Mouse (Mus musculus): Measurements from ENCODE around the gene Yeats2. TPM values are rescaled to one million over a fixed set of nuclear protein-coding genes. Genes with fewer than 3 reads are reported as not detected.

Yeats2 gene
- polyA plus RNA-seq, 1 experiment from 2014 or later, result 35.2 TPM

DNA sequence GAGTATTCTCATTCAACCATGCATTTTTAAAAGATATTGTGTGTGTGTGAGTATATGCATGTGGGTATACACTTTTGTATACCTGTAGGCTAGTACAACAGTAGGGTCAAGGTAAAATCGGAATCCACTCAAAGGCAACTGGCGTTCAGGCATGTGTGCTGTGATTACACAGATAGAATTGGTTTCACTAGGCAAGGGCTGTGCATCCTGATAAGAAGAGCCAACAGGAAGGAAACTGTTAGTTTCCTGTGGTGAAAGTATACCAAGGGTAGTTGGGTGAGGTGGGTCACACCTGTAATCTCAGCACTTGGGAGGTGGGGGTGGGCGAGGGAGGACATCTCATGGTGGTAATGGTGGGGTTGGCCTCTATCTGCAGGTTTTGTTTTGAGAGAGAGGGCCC lies 3.7 kb downstream of the Yeats2 start:
- DNase-seq (ENCODE audit: low spot score), result no peak
- 97% methylated on average over 3 of the region's 3 CpGs for WGBS
- Histone ChIP-seq H3K4me1 (peaks cover 16% of the 10 kb centered on the region), H3K36me3 (peaks cover 36% of the 10 kb centered on the region), H3K27ac (replicated peaks) (no peak overlapping the region), H3K27me3 (ENCODE audit: low read depth, poor library complexity, severe bottlenecking) (no peaks in the 10 kb centered on the region), H3K4me3 (no peak overlapping the region), H3K9me3 (replicated peaks) (peaks cover 5% of the 10 kb centered on the region; the same call in 1 of the 2 replicates)

DNA sequence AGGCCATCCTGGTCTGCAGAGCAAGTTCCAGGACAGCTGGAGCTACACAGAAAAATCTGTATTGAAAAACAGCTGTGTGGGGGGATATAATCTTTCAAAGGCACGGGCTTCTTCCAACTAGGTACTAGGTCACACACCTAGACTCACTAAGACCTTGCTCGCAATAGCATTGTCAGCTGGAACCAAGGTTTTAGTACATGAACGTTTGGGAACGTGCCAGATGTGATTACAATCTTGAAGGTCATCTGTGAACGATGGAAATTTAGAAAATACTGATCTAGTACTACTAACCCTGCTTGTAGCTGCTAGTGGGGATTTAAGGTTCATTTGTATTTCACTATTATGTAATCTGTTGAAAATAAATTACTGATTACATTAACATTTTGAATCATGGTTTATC lies 11.1 kb downstream of the Yeats2 start:
- 93% methylated on average over 5 of the region's 5 CpGs for WGBS
- Histone ChIP-seq H3K4me3 (no peak overlapping the region), H3K36me3 (peaks cover 62% of the 10 kb centered on the region), H3K4me1 (no peaks in the 10 kb centered on the region), H3K9me3 (replicated peaks) (no peaks in the 10 kb centered on the region), H3K27me3 (ENCODE audit: low read depth, poor library complexity, severe bottlenecking) (no peaks in the 10 kb centered on the region), H3K27ac (replicated peaks) (no peak overlapping the region)
- no peak for DNase-seq (ENCODE audit: low spot score)

DNA sequence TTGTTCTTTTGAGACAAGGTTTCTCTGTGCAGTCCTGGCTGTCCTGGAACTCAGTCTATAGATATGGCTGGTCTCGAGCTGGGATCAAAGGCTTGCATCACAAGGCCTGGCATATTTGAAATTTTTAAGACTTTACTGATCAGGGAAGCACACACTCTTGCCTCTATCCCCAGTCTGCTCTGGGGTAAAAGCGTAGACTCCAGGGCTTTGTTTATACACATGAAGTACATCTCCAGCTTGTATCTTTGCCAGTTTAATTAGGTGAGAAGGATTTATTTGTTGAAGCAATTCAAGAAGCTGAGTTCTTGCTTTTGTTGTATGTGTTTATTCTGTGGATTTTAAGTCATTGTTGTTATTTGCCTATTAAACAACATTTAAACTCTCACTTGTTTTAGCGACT lies 12.9 kb downstream of the Yeats2 start:
- Histone ChIP-seq H3K36me3 (peaks cover 77% of the 10 kb centered on the region), H3K4me3 (no peak overlapping the region), H3K9me3 (replicated peaks) (no peaks in the 10 kb centered on the region), H3K27me3 (ENCODE audit: low read depth, poor library complexity, severe bottlenecking) (no peaks in the 10 kb centered on the region), H3K4me1 (no peaks in the 10 kb centered on the region), H3K27ac (replicated peaks) (no peak overlapping the region)
- DNase-seq (ENCODE audit: low spot score), result no peak
- WGBS, result 72% methylated on average over 3 of the region's 3 CpGs

DNA sequence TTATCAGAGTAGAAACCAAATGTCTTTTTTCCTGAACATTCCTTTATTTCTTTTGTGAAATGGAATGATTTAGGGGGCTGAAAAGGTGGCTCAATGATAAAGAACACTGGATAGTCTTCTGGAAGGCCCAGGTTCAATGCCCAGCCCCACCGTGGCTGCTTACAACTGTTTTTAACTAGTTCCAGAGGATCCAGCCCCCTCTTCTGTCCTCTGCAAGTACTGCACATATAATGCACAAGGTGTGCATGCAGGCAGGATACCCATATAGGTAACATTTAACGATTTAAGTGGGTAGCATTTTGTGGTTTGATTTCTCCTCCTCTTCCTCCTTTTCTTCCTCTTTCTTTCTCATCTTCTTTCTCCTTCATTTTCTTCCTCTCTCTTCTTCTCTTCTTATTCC lies 19.3 kb downstream of the Yeats2 start:
- peaks cover 1% of the 10 kb centered on the region; the same call in 1 of the 2 replicates for H3K9me3 ChIP-seq (replicated peaks)
- H3K4me1 ChIP-seq, result no peaks in the 10 kb centered on the region
- H3K36me3 ChIP-seq, result peaks cover 100% of the 10 kb centered on the region
- H3K27me3 ChIP-seq (ENCODE audit: low read depth, poor library complexity, severe bottlenecking), result no peaks in the 10 kb centered on the region
- no peak overlapping the region for H3K4me3 ChIP-seq
- DNase-seq (ENCODE audit: low spot score), result no peak
- 82% methylated on average over 2 of the region's 2 CpGs for WGBS
- H3K27ac ChIP-seq (replicated peaks), result no peak overlapping the region

DNA sequence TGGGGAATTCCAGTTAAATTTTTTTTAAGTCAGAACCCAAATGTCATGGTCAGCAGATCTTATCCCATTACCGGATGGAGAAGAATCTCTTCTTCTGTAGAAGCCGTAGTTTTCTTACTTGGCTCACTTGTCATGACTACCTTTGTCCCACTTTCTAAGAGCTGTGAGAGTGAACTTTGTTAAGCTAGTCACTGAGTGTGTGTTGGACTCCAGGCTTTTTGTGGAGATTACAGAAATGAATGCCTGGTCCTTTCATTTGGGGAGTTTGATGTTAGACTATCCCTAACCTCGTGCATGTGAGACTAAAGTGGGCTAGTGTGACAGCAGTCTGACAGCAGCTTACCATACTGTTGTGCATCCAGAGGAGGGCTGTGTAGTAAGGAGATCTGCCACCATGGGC lies 28.2 kb downstream of the Yeats2 start:
- Histone ChIP-seq H3K4me3 (no peak overlapping the region), H3K27me3 (ENCODE audit: low read depth, poor library complexity, severe bottlenecking) (no peaks in the 10 kb centered on the region), H3K27ac (replicated peaks) (no peak overlapping the region), H3K4me1 (no peaks in the 10 kb centered on the region), H3K9me3 (replicated peaks) (peaks cover 25% of the 10 kb centered on the region), H3K36me3 (peaks cover 100% of the 10 kb centered on the region)
- 88% methylated on average over 3 of the region's 3 CpGs for WGBS
- DNase-seq (ENCODE audit: low spot score), result no peak

DNA sequence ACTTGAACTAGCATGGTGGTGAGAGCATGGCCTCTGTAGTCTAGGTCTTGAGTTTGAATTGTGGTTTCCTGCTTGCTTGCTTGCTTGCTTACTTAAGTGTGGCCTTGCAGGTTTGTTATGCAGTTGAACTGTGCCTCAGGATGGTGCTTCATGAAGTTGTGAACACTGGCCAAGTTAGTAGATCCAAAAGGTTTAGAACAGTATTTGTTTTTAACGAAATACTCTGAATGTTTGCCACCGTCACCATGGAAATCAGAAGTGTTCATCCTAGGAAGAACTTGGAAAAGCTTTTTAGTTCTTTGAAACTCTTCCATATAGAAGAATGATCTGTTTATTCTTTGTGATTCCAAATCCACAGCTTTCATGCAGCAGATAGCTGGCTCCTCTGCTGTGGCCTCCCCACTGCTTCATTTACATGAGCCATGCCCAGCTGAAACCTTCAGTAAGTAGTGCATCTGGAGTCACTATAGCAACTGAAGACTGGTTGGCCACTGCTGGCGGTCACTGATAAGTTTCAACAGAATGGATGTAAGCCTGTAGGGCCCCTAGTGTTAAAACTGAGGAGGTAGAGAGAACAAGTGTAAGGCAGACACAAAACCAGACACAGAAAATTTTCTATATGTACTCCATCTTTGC lies 28.7 kb downstream of the Yeats2 start:
- H3K27ac ChIP-seq (replicated peaks), result no peak overlapping the region
- no peak for DNase-seq (ENCODE audit: low spot score)
- 78% methylated on average over 3 of the region's 3 CpGs for WGBS
- no peaks in the 10 kb centered on the region for H3K27me3 ChIP-seq (ENCODE audit: low read depth, poor library complexity, severe bottlenecking)
- H3K4me3 ChIP-seq, result no peak overlapping the region
- H3K9me3 ChIP-seq (replicated peaks), result peaks cover 25% of the 10 kb centered on the region
- no peaks in the 10 kb centered on the region for H3K4me1 ChIP-seq
- peaks cover 100% of the 10 kb centered on the region for H3K36me3 ChIP-seq

DNA sequence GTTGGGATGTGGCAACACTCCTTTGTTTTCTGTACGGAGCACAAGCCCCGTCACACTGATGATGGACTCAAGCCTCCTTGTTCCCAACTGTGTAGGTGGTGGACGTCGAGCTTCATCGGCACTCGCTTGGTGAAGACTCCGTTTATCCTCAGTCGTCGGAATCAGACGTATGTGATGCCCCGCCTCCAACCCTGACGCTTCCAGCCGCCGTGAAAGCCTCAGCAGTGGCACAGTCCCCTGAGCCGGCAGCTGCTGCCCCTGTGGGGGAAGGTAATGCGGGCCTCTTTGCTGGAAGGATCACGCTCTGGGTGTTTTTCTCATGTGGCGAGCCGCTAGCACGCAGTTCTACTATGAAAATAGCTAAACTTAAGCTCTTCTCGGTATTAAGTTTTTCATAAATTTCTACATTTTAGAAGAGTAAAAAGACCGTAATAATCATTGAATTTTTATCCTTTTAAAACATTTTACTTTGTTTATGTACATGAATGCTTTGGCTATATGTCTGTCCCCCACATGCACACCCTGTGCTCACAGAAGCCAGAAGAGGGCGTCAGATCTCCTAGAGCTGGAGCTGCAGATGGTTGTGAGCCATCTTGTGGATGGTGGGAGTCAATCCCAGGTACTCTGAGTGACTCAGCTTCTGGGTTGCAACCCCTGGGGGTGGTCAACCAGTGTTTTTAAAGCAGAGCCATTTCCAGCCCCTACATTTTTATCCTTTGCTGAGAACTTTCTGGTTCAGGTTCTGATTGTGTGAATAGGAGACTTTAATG lies 38.7 kb downstream of the Yeats2 start:
- no peaks in the 10 kb centered on the region for H3K27me3 ChIP-seq (ENCODE audit: low read depth, poor library complexity, severe bottlenecking)
- H3K4me3 ChIP-seq, result no peak overlapping the region
- H3K9me3 ChIP-seq (replicated peaks), result no peaks in the 10 kb centered on the region
- no peaks in the 10 kb centered on the region for H3K4me1 ChIP-seq
- peaks cover 81% of the 10 kb centered on the region for H3K36me3 ChIP-seq
- 84% methylated on average over 23 of the region's 23 CpGs for WGBS
- no peak overlapping the region for H3K27ac ChIP-seq (replicated peaks)
- DNase-seq (ENCODE audit: low spot score), result no peak

DNA sequence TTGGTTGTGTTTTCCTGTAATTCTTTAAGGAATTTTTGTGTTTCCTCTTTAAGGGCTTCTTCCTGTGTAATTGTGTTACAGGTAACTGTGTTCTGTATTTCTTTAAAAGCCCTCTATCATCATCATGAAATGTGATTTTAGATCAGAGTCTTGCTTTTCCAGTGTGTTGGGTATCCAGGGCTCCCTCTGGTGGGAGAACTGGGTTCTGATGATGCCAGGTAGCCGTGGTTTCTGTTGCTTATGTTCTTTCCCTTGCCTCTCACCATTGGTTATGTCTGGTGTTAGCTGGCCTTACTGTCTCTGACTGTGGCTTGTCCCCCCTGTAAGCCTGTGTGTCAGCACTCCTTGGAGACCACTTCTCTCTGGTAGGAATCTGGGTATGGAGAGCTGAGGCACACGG lies 44.5 kb downstream of the Yeats2 start:
- no peaks in the 10 kb centered on the region for H3K9me3 ChIP-seq (replicated peaks)
- no peak overlapping the region for H3K27ac ChIP-seq (replicated peaks)
- H3K36me3 ChIP-seq, result peaks cover 82% of the 10 kb centered on the region
- H3K4me1 ChIP-seq, result no peaks in the 10 kb centered on the region
- H3K27me3 ChIP-seq (ENCODE audit: low read depth, poor library complexity, severe bottlenecking), result no peaks in the 10 kb centered on the region
- DNase-seq (ENCODE audit: low spot score), result no peak
- WGBS, result 71% methylated on average over 2 of the region's 2 CpGs
- H3K4me3 ChIP-seq, result no peak overlapping the region

DNA sequence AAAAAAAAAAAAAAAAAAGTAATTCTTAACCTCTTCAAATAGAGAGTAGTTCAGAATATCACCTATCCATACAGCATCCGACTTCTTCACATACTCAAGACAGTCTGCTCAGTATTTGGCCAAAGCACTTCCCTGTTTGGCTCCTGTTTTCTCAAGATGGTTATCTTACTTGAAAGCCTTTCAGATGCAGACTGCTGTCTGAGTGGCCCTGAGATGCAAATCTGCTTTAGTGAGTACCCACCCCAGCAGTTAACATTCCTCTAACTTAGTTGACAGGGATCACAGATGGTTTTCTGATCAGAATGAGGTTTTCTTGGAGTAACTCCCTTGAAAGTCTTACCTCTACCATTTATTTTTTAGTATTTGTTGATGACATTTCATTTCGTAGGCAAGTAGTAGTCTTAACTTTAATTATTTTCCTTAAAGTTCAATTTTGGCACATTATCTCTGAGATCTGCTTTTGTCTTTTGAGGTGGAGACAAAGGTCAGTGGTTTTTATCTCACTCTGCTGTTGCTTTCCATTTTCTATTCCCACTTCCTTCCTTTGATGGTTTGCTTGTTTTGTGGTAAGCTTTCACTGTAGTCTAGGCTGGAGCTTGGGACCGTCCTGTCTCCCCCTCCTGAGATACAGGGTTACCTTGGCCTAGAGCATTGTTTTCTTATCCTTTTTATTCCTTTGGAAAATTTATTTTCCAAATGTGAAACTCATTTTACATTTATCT lies 50.5 kb downstream of the Yeats2 start:
- H3K27me3 ChIP-seq (ENCODE audit: low read depth, poor library complexity, severe bottlenecking), result no peaks in the 10 kb centered on the region
- WGBS, result 91% methylated on average over 3 of the region's 3 CpGs
- no peaks in the 10 kb centered on the region for H3K9me3 ChIP-seq (replicated peaks)
- DNase-seq (ENCODE audit: low spot score), result no peak
- no peaks in the 10 kb centered on the region for H3K4me1 ChIP-seq
- no peak overlapping the region for H3K4me3 ChIP-seq
- no peak overlapping the region for H3K27ac ChIP-seq (replicated peaks)
- H3K36me3 ChIP-seq, result peaks cover 96% of the 10 kb centered on the region

DNA sequence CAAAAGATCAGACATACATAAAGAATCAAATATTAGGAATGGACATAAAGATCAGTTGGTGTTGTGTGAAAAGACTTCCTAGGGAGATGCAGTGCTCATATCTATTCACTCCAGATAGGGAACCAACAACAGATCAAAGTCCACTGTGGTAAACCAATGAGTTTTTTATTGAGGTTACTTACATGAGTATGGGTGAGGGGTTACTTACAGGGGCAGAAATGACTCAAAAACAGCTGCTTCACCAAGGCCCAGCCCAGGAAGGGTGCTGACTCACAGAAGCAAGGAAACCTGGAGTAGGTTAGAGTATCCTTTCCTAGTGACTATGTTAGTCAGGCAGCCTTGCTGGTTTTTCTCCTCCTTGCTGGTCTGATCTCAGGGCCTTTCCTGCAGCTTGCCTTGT lies 51.2 kb downstream of the Yeats2 start:
- Histone ChIP-seq H3K4me3 (no peak overlapping the region), H3K27me3 (ENCODE audit: low read depth, poor library complexity, severe bottlenecking) (no peaks in the 10 kb centered on the region), H3K27ac (replicated peaks) (no peak overlapping the region), H3K9me3 (replicated peaks) (no peaks in the 10 kb centered on the region), H3K36me3 (peaks cover 96% of the 10 kb centered on the region), H3K4me1 (no peaks in the 10 kb centered on the region)
- DNase-seq (ENCODE audit: low spot score), result no peak

DNA sequence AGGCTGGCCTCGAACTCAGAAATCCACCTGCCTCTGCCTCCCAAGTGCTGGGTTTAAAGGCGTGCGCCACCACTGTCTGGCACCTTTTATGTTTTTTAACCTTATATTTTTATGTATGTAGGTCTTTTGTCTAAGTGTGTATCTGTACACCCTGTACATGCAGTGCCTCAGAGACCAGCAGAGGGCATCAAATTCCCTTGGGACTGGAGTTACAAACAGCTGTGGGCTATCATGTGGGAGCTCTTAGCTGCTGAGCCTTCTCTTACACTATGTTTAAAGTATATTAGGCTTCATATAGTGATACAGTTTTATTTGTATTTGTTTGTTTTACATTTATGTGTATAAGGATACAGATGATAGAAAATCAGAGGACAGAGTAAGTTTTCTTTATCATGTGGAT lies 54.7 kb downstream of the Yeats2 start:
- 96% methylated on average over 3 of the region's 3 CpGs for WGBS
- peaks cover 97% of the 10 kb centered on the region for H3K36me3 ChIP-seq
- no peak for DNase-seq (ENCODE audit: low spot score)

DNA sequence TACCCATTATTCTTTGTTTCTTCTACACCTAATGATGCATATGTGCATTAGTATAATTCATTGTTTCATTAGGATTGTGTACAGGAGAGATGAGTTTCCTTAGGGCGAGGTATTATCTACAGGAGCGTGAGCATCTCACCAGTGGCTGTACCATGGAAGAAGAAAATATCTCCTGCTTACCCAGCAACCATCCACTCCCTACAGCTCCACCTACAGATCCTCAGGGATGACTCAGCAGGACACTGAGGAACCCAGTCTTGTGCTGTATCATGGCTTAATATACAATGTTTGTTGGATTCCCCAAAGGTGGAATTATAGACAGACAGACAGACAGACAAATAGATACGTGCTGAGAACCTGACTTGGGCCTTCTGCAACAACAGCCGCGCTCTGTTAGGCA lies 56.1 kb downstream of the Yeats2 start:
- WGBS, result 95% methylated on average over 5 of the region's 5 CpGs
- no peaks in the 10 kb centered on the region for H3K27me3 ChIP-seq (ENCODE audit: low read depth, poor library complexity, severe bottlenecking)
- DNase-seq (ENCODE audit: low spot score), result no peak
- no peaks in the 10 kb centered on the region for H3K4me1 ChIP-seq
- no peak overlapping the region for H3K4me3 ChIP-seq
- H3K9me3 ChIP-seq (replicated peaks), result no peaks in the 10 kb centered on the region
- H3K27ac ChIP-seq (replicated peaks), result no peak overlapping the region
- peaks cover 98% of the 10 kb centered on the region for H3K36me3 ChIP-seq

More for the DNA sequence above, 54.7 kb downstream of the Yeats2 start:
- Histone ChIP-seq H3K4me3 (no peak overlapping the region), H3K27ac (replicated peaks) (no peak overlapping the region), H3K9me3 (replicated peaks) (no peaks in the 10 kb centered on the region), H3K4me1 (no peaks in the 10 kb centered on the region), H3K27me3 (ENCODE audit: low read depth, poor library complexity, severe bottlenecking) (no peaks in the 10 kb centered on the region)
